ENCODE assay signal across 8 mouse cellular contexts in genomic region chr3:52046895-52047372, GRCm38 (mm10). TPM values are rescaled to one million over a fixed set of nuclear protein-coding genes. Genes with fewer than 3 reads are reported as not detected.
A peak's percentile ranks its signal among the peaks of the same experiment; 100 is the strongest.
DNase-seq lines count a peak whose midpoint lies in the region; ATAC-seq lines count a peak whose summit lies in the region.

No protein-coding gene starts in this region.

- 0 out of 2 replicates have a peak, but pooled peaks cover 4% of the 10 kb centered on the region for H3K36me3 ChIP-seq in intestine, embryonic 14.5 days (ENCODE audit: control insufficient read depth, insufficient read depth, low read length)

- H3K4me2 ChIP-seq in intestine, embryonic 14.5 days (ENCODE audit: low read length) = peak overlapping the region; percentile 47

- intact Hi-C loops in left cerebral cortex, postnatal 14 days (cut with DNase I) = loop anchor here (5.0 kb wide), 2 partner anchors 55 to 150 kb away; no protein-coding TSS in a partner anchor

- H3K9me3 ChIP-seq in intestine, embryonic 14.5 days (ENCODE audit: control insufficient read depth, low read length) = no peaks in the 10 kb centered on the region

- peaks cover 40% of the 10 kb centered on the region for H3K4me1 ChIP-seq in intestine, embryonic 14.5 days (replicated peaks; ENCODE audit: control insufficient read depth, insufficient read depth, low read length)

- H3K27me3 ChIP-seq in intestine, embryonic 14.5 days (replicated peaks; ENCODE audit: control insufficient read depth, insufficient read depth, low read length) = no peaks in the 10 kb centered on the region

- ATAC-seq in intestine, embryonic 14.5 days (replicated peaks; ENCODE audit: low FRiP score, low TSS enrichment, low read depth) = peak; percentile 85
- peak; percentile 87 for ATAC-seq in megakaryocyte-erythroid progenitor cell, adult 5-6 weeks (replicated peaks; ENCODE audit: low FRiP score, low TSS enrichment, poor library complexity, severe bottlenecking)

- DNase-seq in adrenal gland, adult 18-20 months (ENCODE audit: low spot score in 2 of 2) = peak; percentile 92 to 94
- peak; percentile 96 for DNase-seq in embryo, embryonic 10.5 days (ENCODE audit: low spot score)
- peak; percentile 92 for DNase-seq in gastrocnemius, postnatal 25 days
- DNase-seq in intestine, embryonic 14.5 days (ENCODE audit: low spot score) = peak; percentile 98
- peak; percentile 91 to 97 for DNase-seq in left cerebral cortex, postnatal 14 days (ENCODE audit: low spot score in 2 of 2)
- peak; percentile 94 for DNase-seq in right cerebral cortex, postnatal 14 days
- DNase-seq in urinary bladder, postnatal 25 days (ENCODE audit: low spot score) = peak; percentile 88

- under 1% methylated on average over 13 of the region's 13 CpGs for WGBS in intestine, embryonic 14.5 days

- peak overlapping the region; percentile 92 for H3K27ac ChIP-seq in intestine, embryonic 14.5 days (ENCODE audit: low read depth)

- peak overlapping the region; percentile 21 for H3K4me3 ChIP-seq in intestine, embryonic 14.5 days (ENCODE audit: low read depth, low read length)

- peak overlapping the region; percentile 32 for H3K9ac ChIP-seq in intestine, embryonic 14.5 days (ENCODE audit: low read length)

RNA-seq across cellular contexts. Expression of gene Maml3, which starts 57.9 kb away (rescaled TPM):
- 1 to 10 TPM; 6.4 to 8.2 TPM for total RNA-seq in adrenal gland, adult 18-20 months (2021)
- total RNA-seq in gastrocnemius, postnatal 25 days (2021) = 1 to 10 TPM; 2.4 to 2.5 TPM
- 6.5 and 7.9 TPM in 2 replicates for polyA plus RNA-seq in intestine, embryonic 14.5 days (2014; fragmentation: Nextera tagmentation; extraction: Ambion mirVana)
- total RNA-seq in left cerebral cortex, postnatal 14 days (2021) = 1 to 10 TPM; 8.2 to 9.7 TPM
- total RNA-seq in megakaryocyte-erythroid progenitor cell, adult 5-6 weeks (2014; fragmentation: Nextera tagmentation) = 8.5 and 10.6 TPM in 2 replicates
- total RNA-seq in megakaryocyte-erythroid progenitor cell, adult 5-6 weeks (2017) = 4.4 and 7.6 TPM in 2 replicates

Comparison
In these comparisons a context has a peak if more than half of its experiments do, and no peak if none do; other contexts are left out.
1. Peak in every context shown above with its lines: DNase-seq, ATAC-seq, H3K4me3 ChIP-seq and H3K27ac ChIP-seq.